Mouse (Mus musculus) lung, postnatal 4 days (tissue): ENCODE results near the gene Slc24a4.
A peak's percentile ranks its signal among the peaks of the same experiment; 100 is the strongest.

Experiments used
- DNase-seq, 2 experiments: peaks; one replicate each; pipeline ENCODE4 v3.0.0; 2021

Slc24a4 gene

GRCm38 (mm10) chr12:102286681-102287414 is 158.3 kb downstream of the Slc24a4 start:
- DNase-seq: peak; percentile 61 to 65

GRCm38 (mm10) chr12:102287904-102288602 is 159.5 kb downstream of the Slc24a4 start:
- DNase-seq: no peak

- DNase-seq: no peak
Observed at GRCm38 (mm10) chr12:102288846-102289245, 160.3 kb downstream of the Slc24a4 start.

GRCm38 (mm10) chr12:102289568-102289967 is 161.0 kb downstream of the Slc24a4 start:
- no peak for DNase-seq

GRCm38 (mm10) chr12:102290662-102291061 is 162.1 kb downstream of the Slc24a4 start:
- DNase-seq: no peak

GRCm38 (mm10) chr12:102291686-102292085 is 163.2 kb downstream of the Slc24a4 start:
- DNase-seq: no peak

- DNase-seq: no peak
Observed at GRCm38 (mm10) chr12:102292501-102293215, 164.1 kb downstream of the Slc24a4 start.

- no peak for DNase-seq
Observed at GRCm38 (mm10) chr12:102294634-102295033, 166.1 kb downstream of the Slc24a4 start.

GRCm38 (mm10) chr12:102295230-102295629 is 166.7 kb downstream of the Slc24a4 start:
- DNase-seq: peak in 1 of 2 experiments; percentile 80

- no peak for DNase-seq
Observed at GRCm38 (mm10) chr12:102295662-102296061, 167.1 kb downstream of the Slc24a4 start.

GRCm38 (mm10) chr12:102296361-102296760 is 167.8 kb downstream of the Slc24a4 start:
- DNase-seq: no peak

GRCm38 (mm10) chr12:102296967-102297366 is 168.4 kb downstream of the Slc24a4 start:
- peak in 1 of 2 experiments; percentile 49 for DNase-seq

- no peak for DNase-seq
Observed at GRCm38 (mm10) chr12:102299209-102299608, 170.7 kb downstream of the Slc24a4 start.

- DNase-seq: no peak
Observed at GRCm38 (mm10) chr12:102301585-102301984, 173.1 kb downstream of the Slc24a4 start.

- DNase-seq: peak; percentile 67 to 72
Observed at GRCm38 (mm10) chr12:102302322-102302721, 173.8 kb downstream of the Slc24a4 start.

- peak; percentile 73 to 93 for DNase-seq
Observed at GRCm38 (mm10) chr12:102302831-102303351, 174.4 kb downstream of the Slc24a4 start.

GRCm38 (mm10) chr12:102303867-102304266 is 175.3 kb downstream of the Slc24a4 start:
- DNase-seq: peak in 1 of 2 experiments; percentile 63

GRCm38 (mm10) chr12:102305069-102305836 is 176.7 kb downstream of the Slc24a4 start:
- DNase-seq: no peak

GRCm38 (mm10) chr12:102308001-102308456 is 179.5 kb downstream of the Slc24a4 start:
- peak; percentile 78 to 88 for DNase-seq

GRCm38 (mm10) chr12:102308457-102309011 is 180.0 kb downstream of the Slc24a4 start:
- DNase-seq: peak; percentile 85 to 94

GRCm38 (mm10) chr12:102309099-102309799 is 180.7 kb downstream of the Slc24a4 start:
- no peak for DNase-seq
